27 mouse cellular contexts compared by ENCODE assay signal in the genomic region with DNA sequence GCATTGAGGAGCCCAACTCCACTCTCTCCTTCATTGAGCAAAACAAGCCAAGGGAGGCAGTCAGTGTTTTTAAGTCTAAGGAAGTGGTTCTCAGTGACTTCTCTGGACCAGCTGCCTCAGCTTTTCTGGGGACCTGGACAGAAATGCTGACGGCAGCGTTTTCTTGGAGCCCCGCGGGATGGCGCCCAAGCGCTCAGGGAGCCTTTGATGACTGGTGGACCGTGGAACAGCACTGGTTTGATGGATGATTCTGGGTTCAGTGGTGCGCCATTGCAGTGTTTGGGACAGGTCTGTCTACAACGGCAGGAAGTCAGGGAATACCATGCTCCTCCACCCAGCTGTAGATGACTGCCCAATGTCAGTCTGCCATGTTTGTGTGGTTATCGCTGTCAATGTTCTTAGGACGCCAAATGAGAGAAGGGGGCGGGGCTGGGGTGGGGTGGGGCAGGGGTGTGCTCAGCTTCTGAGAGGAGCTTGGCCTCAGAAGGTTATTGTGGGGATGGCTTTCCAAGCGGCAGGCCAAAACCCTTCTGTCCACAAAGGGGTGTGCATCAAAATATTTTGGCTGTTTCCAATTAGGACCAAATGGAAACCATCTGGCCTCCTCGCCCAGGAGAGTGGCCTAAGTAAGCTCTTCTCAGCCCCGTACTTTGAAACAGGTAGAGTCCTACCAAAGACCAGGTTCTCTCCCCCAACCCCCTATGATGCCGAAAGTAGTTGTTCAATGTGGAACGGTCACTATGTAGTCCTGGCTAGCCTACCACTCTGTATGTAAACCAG. TPM values are rescaled to one million over a fixed set of nuclear protein-coding genes. Genes with fewer than 3 reads are reported as not detected.
DNase-seq lines count a peak whose midpoint lies in the region; ATAC-seq and TF ChIP-seq lines count a peak whose summit lies in the region.
"Had no signal": no experiment of that assay in that cellular context is flagged by ENCODE, and none has a peak within 500 bp of the region (broad histone marks: within the 10 kb centered on the region; RNA-seq: fewer than 3 reads in every experiment).

No protein-coding gene starts in this region.

- no peak for ATAC-seq in embryonic facial prominence, embryonic 14.5 days (ENCODE audit: low read depth)
- ATAC-seq: liver, postnatal 0 days; lung, postnatal 0 days; midbrain, embryonic 16.5 days had no signal

- H3K4me3 ChIP-seq in CH12.LX (replicated peaks in 1 of 3; ENCODE audit: low read depth in 2 of 3, low read length in 2 of 3, poor library complexity in 1 of 3), result no peak overlapping the region
- H3K4me3 ChIP-seq in E14TG2a.4 (replicated peaks; ENCODE audit: low read length), result peak overlapping the region; percentile 58
- H3K4me3 ChIP-seq in embryonic facial prominence, embryonic 14.5 days (ENCODE audit: low read depth, low read length), result no peak overlapping the region
- H3K4me3 ChIP-seq: heart, embryonic 12.5 days; kidney, embryonic 15.5 days; myocyte; neural tube, embryonic 13.5 days; stomach, embryonic 15.5 days had no signal

- in situ Hi-C loops in CH12.LX (cut with MboI; ENCODE audit: low pct_ligation_motif_present, low pct_unique_long_range_greater_than_20kb, low sequenced_read_pairs), result no loop called here

- 62% methylated on average over 17 of the region's 17 CpGs for WGBS in embryonic facial prominence, embryonic 14.5 days

- TF ChIP-seq EP300 in CH12.LX (IDR thresholded peaks at IDR 0.05; ENCODE audit: low read length), result no peak

- no peak overlapping the region for H3K4me2 ChIP-seq in CH12.LX (ENCODE audit: insufficient read depth, low read depth, poor library complexity, severe bottlenecking)
- H3K4me2 ChIP-seq in embryonic facial prominence, embryonic 14.5 days (ENCODE audit: low read depth, low read length), result no peak overlapping the region
- H3K4me2 ChIP-seq: heart, embryonic 12.5 days; kidney, embryonic 15.5 days; liver, embryonic 11.5 days; neural tube, embryonic 13.5 days; stomach, embryonic 15.5 days had no signal

- TF ChIP-seq CTCF in CH12.LX (conservative IDR thresholded peaks at IDR 0.05 in 1 of 2, IDR thresholded peaks at IDR 0.05 in 1 of 2; ENCODE audit: low read depth in 2 of 2, low read length in 2 of 2), result no peak
- no peak for TF ChIP-seq CTCF in E14TG2a.4 (conservative IDR thresholded peaks at IDR 0.05; ENCODE audit: low read length)

- no peak for TF ChIP-seq RAD21 in CH12.LX (IDR thresholded peaks at IDR 0.05; ENCODE audit: low read depth, low read length)

- DNase-seq in CH12.LX (ENCODE audit: extremely low read depth), result no peak
- peak; percentile 50 for DNase-seq in embryo, embryonic 10 days (ENCODE audit: low spot score)
- peak; percentile 34 for DNase-seq in embryonic facial prominence, embryonic 14.5 days (ENCODE audit: low spot score)
- DNase-seq in right cerebral cortex, postnatal 25 days, result no peak
- DNase-seq in layer of hippocampus, adult 18-20 months (ENCODE audit: low spot score in 2 of 2), result no peak
- no peak for DNase-seq in gastrocnemius, adult 18-20 months (ENCODE audit: low spot score)
- DNase-seq: adrenal gland, postnatal 36 days; cerebellum, adult 11-12 months; gastrocnemius, postnatal 10 days; heart, adult 18-20 months; heart, postnatal 10 days; kidney, adult 11 months; left cerebral cortex, postnatal 4 days; liver, postnatal 0 days; right cerebral cortex, postnatal 4 days; thymus, adult 2 months had no signal

- H3K27me3 ChIP-seq in CH12.LX (replicated peaks) (no peaks in the 10 kb centered on the region), E14TG2a.4 (ENCODE audit: insufficient read depth, low read length) (no peaks in the 10 kb centered on the region)
- H3K27me3 ChIP-seq in embryonic facial prominence, embryonic 14.5 days (replicated peaks; ENCODE audit: control insufficient read depth, insufficient read depth, low read length), result no peaks in the 10 kb centered on the region
- H3K27me3 ChIP-seq: heart, embryonic 12.5 days; kidney, embryonic 15.5 days; neural tube, embryonic 13.5 days; stomach, embryonic 15.5 days had no signal

- no peak overlapping the region for H3K9ac ChIP-seq in CH12.LX (ENCODE audit: insufficient read depth, low read depth)
- no peak overlapping the region for H3K9ac ChIP-seq in embryonic facial prominence, embryonic 14.5 days (ENCODE audit: low read depth, low read length)
- H3K9ac ChIP-seq: heart, embryonic 12.5 days; kidney, embryonic 15.5 days; liver, postnatal 0 days; neural tube, embryonic 13.5 days; stomach, embryonic 15.5 days had no signal

- dilution Hi-C loops in CH12.LX (cut with MboI; ENCODE audit: extremely low pct_ligation_motif_present, extremely low pct_unique_long_range_greater_than_20kb, low sequenced_read_pairs), result no loop called here

- H3K4me1 ChIP-seq in CH12.LX (ENCODE audit: control insufficient read depth in 1 of 2, insufficient read depth in 2 of 2) (peaks cover 0 to 5% of the 10 kb centered on the region in 2 experiments; a peak in 2 of 4 replicates), E14TG2a.4 (replicated peaks; ENCODE audit: low read depth, low read length) (peaks cover 26% of the 10 kb centered on the region)
- peaks cover 3% of the 10 kb centered on the region for H3K4me1 ChIP-seq in embryonic facial prominence, embryonic 14.5 days (ENCODE audit: control insufficient read depth, insufficient read depth, low read length)

- H3K27ac ChIP-seq in CH12.LX (ENCODE audit: insufficient read depth, low read depth), result no peak overlapping the region
- no peak overlapping the region for H3K27ac ChIP-seq in embryonic facial prominence, embryonic 14.5 days (replicated peaks; ENCODE audit: low read depth, low read length)
- H3K27ac ChIP-seq: macrophage; stomach, embryonic 15.5 days had no signal

- H3K79me2 ChIP-seq in CH12.LX (replicated peaks; ENCODE audit: control insufficient read depth, extremely low read depth, insufficient read depth, poor library complexity, severe bottlenecking), result no peaks in the 10 kb centered on the region

- H3K9me3 ChIP-seq in CH12.LX (replicated peaks; ENCODE audit: low read length), result peaks cover 5% of the 10 kb centered on the region
- H3K9me3 ChIP-seq in E14TG2a.4 (ENCODE audit: low read length), result peaks cover under 1% of the 10 kb centered on the region; the same call in 1 of the 2 replicates
- peaks cover 1% of the 10 kb centered on the region; the same call in 1 of the 2 replicates for H3K9me3 ChIP-seq in embryonic facial prominence, embryonic 14.5 days (ENCODE audit: control insufficient read depth, low read length)
- H3K9me3 ChIP-seq: kidney, embryonic 15.5 days; neural tube, embryonic 13.5 days; stomach, embryonic 15.5 days had no signal

- no peak for TF ChIP-seq POLR2A in CH12.LX (IDR thresholded peaks at IDR 0.05; ENCODE audit: low read depth, low read length)

- H3K36me3 ChIP-seq in CH12.LX (replicated peaks in 1 of 2; ENCODE audit: control insufficient read depth in 1 of 2, insufficient read depth in 1 of 2, low read length in 1 of 2) (no peaks in the 10 kb centered on the region), E14TG2a.4 (ENCODE audit: insufficient read depth, low read length) (no peaks in the 10 kb centered on the region)
- no peaks in the 10 kb centered on the region for H3K36me3 ChIP-seq in embryonic facial prominence, embryonic 14.5 days (ENCODE audit: control insufficient read depth, insufficient read depth, low read length)
- H3K36me3 ChIP-seq: heart, embryonic 12.5 days; kidney, embryonic 15.5 days; neural tube, embryonic 13.5 days; stomach, embryonic 15.5 days had no signal

TF ChIP-seq in CH12.LX, 34 proteins besides CTCF, POLR2A, EP300 and RAD21:
- no peak for TF ChIP-seq BHLHE40 (IDR thresholded peaks at IDR 0.05; ENCODE audit: low read depth, low read length)
- TF ChIP-seq ETS1 (conservative IDR thresholded peaks at IDR 0.05; ENCODE audit: low read depth, low read length), result no peak
- TF ChIP-seq MAFK (IDR thresholded peaks at IDR 0.05; ENCODE audit: insufficient replicate concordance, low read length), result 0 out of 2 replicates have a peak, but pooled peaks have one; percentile 16

RNA-seq across cellular contexts. Expression of gene Gm28729, which starts 20.8 kb away (rescaled TPM):
- total RNA-seq in CH12.LX (2012; rRNA removed) (not detected in 2 replicates), CH12.LX (2014; rRNA removed) (not detected in 2 replicates)
- not detected in 2 replicates for polyA plus RNA-seq in CH12.LX (2012; ENCODE audit: insufficient read length, low read depth)
- 0.13 and 0.64 TPM in 2 replicates for polyA plus RNA-seq in embryonic facial prominence, embryonic 14.5 days (2014; fragmentation: Nextera tagmentation; extraction: Ambion mirVana)
- total RNA-seq in layer of hippocampus, adult 18-20 months (2021), result under 1 TPM; 0.28 to 0.47 TPM
- total RNA-seq in gastrocnemius, adult 18-20 months (2021), result not detected
- total RNA-seq: adrenal gland, postnatal 36 days; heart, adult 18-20 months; heart, postnatal 10 days had no signal
- polyA plus RNA-seq: forebrain, embryonic 11.5 days; heart, embryonic 12.5 days; kidney, embryonic 15.5 days; liver, embryonic 11.5 days; liver, postnatal 0 days; myocyte; neural tube, embryonic 13.5 days; stomach, embryonic 15.5 days had no signal

RNA-seq across cellular contexts. Expression of gene Rnf7, which starts 25.8 kb away (rescaled TPM):
- total RNA-seq in CH12.LX (2012; rRNA removed), result 131 and 141 TPM in 2 replicates
- 277 and 286 TPM in 2 replicates for total RNA-seq in CH12.LX (2014; rRNA removed)
- polyA plus RNA-seq in CH12.LX (2012; ENCODE audit: insufficient read length, low read depth), result 122 and 135 TPM in 2 replicates
- polyA plus RNA-seq in embryonic facial prominence, embryonic 14.5 days (2014; fragmentation: Nextera tagmentation; extraction: Ambion mirVana), result 273 and 278 TPM in 2 replicates
- 10 to 100 TPM; 62.0 to 66.0 TPM for total RNA-seq in layer of hippocampus, adult 18-20 months (2021)
- total RNA-seq in gastrocnemius, adult 18-20 months (2021), result 10 to 100 TPM; 63.8 to 71.8 TPM

Comparison
In these comparisons a context has a peak if more than half of its experiments do, and no peak if none do; other contexts are left out.
1. DNase-seq: peak in embryo, embryonic 10 days (single experiment) and embryonic facial prominence, embryonic 14.5 days (single experiment); none in CH12.LX (single experiment), right cerebral cortex, postnatal 25 days (single experiment), layer of hippocampus, adult 18-20 months (0 of 2) and gastrocnemius, adult 18-20 months (single experiment).